Mouse (Mus musculus): Measurements from ENCODE around the gene Gtf2a1l. TPM values are rescaled to one million over a fixed set of nuclear protein-coding genes. Genes with fewer than 3 reads are reported as not detected.

Gene Gtf2a1l
- polyA plus RNA-seq, 1 experiment from 2014 or later: not detected

GRCm38 (mm10) chr17:88666076-88666475, 2.4 kb upstream of the Gtf2a1l start:
- peaks cover 5% of the 10 kb centered on the region; the same call in 1 of the 2 replicates for H3K4me1 ChIP-seq
- H3K36me3 ChIP-seq: no peaks in the 10 kb centered on the region
- no peak overlapping the region for H3K4me2 ChIP-seq
- 45% methylated on average over 2 of the region's 2 CpGs for WGBS (ENCODE audit: insufficient replicate concordance)
- H3K27ac ChIP-seq: no peak overlapping the region
- peaks cover 6% of the 10 kb centered on the region; the same call in 1 of the 2 replicates for H3K27me3 ChIP-seq (replicated peaks)
- H3K9me3 ChIP-seq (replicated peaks): no peaks in the 10 kb centered on the region
- ATAC-seq: no peak
- H3K4me3 ChIP-seq: no peak overlapping the region
- H3K9ac ChIP-seq: no peak overlapping the region

DNA sequence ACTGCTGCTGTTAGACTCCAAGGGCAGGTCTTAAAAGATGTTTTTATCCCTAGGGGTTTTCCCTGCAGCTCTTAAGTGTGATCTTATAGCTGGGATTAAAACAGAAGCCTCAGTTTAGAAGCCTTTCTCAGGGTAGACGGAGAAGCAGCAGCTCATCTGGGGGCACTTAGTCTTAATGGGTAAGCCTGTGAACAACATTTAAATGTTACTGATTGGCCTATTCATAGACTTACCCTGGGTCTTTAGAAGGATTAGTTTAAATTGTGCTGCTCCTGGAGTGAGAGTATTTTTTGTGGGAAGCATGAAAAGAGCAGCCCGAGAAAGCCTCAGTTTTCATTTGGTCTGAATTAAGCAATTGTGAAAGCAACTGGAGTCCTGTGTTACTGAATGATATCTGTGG, 1.5 kb downstream of the Gtf2a1l start:
- Histone ChIP-seq H3K4me2 (no peak overlapping the region), H3K4me3 (no peak overlapping the region), H3K9ac (no peak overlapping the region), H3K27ac (no peak overlapping the region), H3K4me1 (peaks cover 5% of the 10 kb centered on the region; the same call in 1 of the 2 replicates), H3K27me3 (replicated peaks) (peaks cover 6% of the 10 kb centered on the region; the same call in 1 of the 2 replicates), H3K36me3 (no peaks in the 10 kb centered on the region), H3K9me3 (replicated peaks) (no peaks in the 10 kb centered on the region)
- 65% methylated on average over 2 of the region's 2 CpGs for WGBS (ENCODE audit: insufficient replicate concordance)
- ATAC-seq: no peak

DNA sequence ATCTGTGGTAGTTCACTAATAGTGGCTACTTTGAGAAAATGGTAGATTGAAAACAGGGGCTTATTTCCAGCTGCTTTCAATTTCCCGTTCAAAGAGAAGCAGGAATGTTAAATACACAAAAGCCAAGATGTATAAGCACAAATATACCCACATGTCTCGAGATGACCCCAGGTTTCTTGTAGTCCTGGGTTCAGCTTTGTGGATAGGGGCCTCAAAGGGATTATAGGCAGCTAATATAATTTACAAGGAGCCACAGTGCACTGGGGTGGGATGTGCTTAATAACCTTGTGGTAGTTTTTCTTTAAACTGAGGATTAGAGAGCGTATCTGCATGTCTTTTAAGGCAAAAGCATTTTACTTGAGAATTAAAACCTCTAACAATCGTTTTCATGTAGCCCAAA, 2.3 kb downstream of the Gtf2a1l start:
- Histone ChIP-seq H3K27me3 (replicated peaks) (peaks cover 6% of the 10 kb centered on the region; the same call in 1 of the 2 replicates), H3K27ac (no peak overlapping the region), H3K9ac (no peak overlapping the region), H3K9me3 (replicated peaks) (no peaks in the 10 kb centered on the region), H3K36me3 (no peaks in the 10 kb centered on the region), H3K4me3 (no peak overlapping the region), H3K4me2 (no peak overlapping the region), H3K4me1 (peaks cover 5% of the 10 kb centered on the region; the same call in 1 of the 2 replicates)
- 43% methylated on average over 4 of the region's 4 CpGs for whole genome bisulfite sequencing (ENCODE audit: insufficient replicate concordance)
- ATAC-seq: no peak

- no peak for ATAC-seq
- H3K27me3 ChIP-seq (replicated peaks): no peaks in the 10 kb centered on the region
- WGBS (ENCODE audit: insufficient replicate concordance): 83% methylated on average over 23 of the region's 23 CpGs
Measured at GRCm38 (mm10) chr17:88675310-88676309, 7.2 kb downstream of the Gtf2a1l start.

GRCm38 (mm10) chr17:88688226-88688625, 19.8 kb downstream of the Gtf2a1l start:
- no peak overlapping the region for H3K9ac ChIP-seq
- no peaks in the 10 kb centered on the region for H3K36me3 ChIP-seq
- no peaks in the 10 kb centered on the region for H3K9me3 ChIP-seq (replicated peaks)
- no peak overlapping the region for H3K4me3 ChIP-seq
- 74% methylated on average over 11 of the region's 11 CpGs for WGBS (ENCODE audit: insufficient replicate concordance)
- no peaks in the 10 kb centered on the region for H3K27me3 ChIP-seq (replicated peaks)
- no peak overlapping the region for H3K27ac ChIP-seq
- H3K4me1 ChIP-seq: no peaks in the 10 kb centered on the region
- no peak for ATAC-seq
- no peak overlapping the region for H3K4me2 ChIP-seq

More at GRCm38 (mm10) chr17:88675310-88676309, 7.2 kb downstream of the Gtf2a1l start:
- Histone ChIP-seq H3K4me2 (no peak overlapping the region), H3K36me3 (no peaks in the 10 kb centered on the region), H3K27ac (no peak overlapping the region), H3K4me3 (no peak overlapping the region), H3K4me1 (no peaks in the 10 kb centered on the region), H3K9ac (no peak overlapping the region), H3K9me3 (replicated peaks) (no peaks in the 10 kb centered on the region)

- no peak overlapping the region for H3K4me3 ChIP-seq
- ATAC-seq: no peak
- no peaks in the 10 kb centered on the region for H3K27me3 ChIP-seq (replicated peaks)
- 0 out of 2 replicates have a peak, but pooled peaks cover 4% of the 10 kb centered on the region for H3K9me3 ChIP-seq (replicated peaks)
- no peak overlapping the region for H3K27ac ChIP-seq
- WGBS (ENCODE audit: insufficient replicate concordance): 62% methylated on average over 9 of the region's 9 CpGs
- H3K4me1 ChIP-seq: no peaks in the 10 kb centered on the region
- H3K4me2 ChIP-seq: no peak overlapping the region
- no peaks in the 10 kb centered on the region for H3K36me3 ChIP-seq
- H3K9ac ChIP-seq: no peak overlapping the region
Measured at GRCm38 (mm10) chr17:88696656-88697333, 28.3 kb downstream of the Gtf2a1l start.

DNA sequence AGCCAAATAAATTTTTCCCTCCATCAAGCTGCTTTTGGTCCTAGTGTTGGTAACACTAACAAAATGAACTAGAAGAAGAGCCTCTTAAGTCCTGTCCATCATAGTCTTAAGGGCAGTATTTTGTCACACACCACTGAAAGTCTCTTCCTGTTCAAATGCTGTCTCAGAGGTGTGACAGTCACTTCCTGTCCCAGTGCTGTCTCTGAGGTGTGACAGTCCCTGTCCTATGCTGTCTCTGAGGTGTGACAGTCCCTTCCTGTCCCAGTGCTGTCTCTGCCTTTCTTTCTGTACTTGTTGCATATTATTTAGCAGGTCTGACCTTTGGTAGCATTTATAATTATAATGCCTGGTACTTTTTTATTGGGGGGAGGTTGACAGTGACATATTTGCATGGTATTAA, 32.4 kb downstream of the Gtf2a1l start:
- Histone ChIP-seq H3K9ac (no peak overlapping the region), H3K27me3 (replicated peaks) (no peaks in the 10 kb centered on the region), H3K27ac (no peak overlapping the region), H3K4me2 (no peak overlapping the region), H3K4me3 (no peak overlapping the region), H3K4me1 (no peaks in the 10 kb centered on the region), H3K36me3 (no peaks in the 10 kb centered on the region), H3K9me3 (replicated peaks) (0 out of 2 replicates have a peak, but pooled peaks cover 4% of the 10 kb centered on the region)
- ATAC-seq: no peak

GRCm38 (mm10) chr17:88702345-88702744, 33.9 kb downstream of the Gtf2a1l start:
- H3K9ac ChIP-seq: no peak overlapping the region
- 0 out of 2 replicates have a peak, but pooled peaks cover 4% of the 10 kb centered on the region for H3K9me3 ChIP-seq (replicated peaks)
- ATAC-seq: no peak
- no peak overlapping the region for H3K4me3 ChIP-seq
- no peak overlapping the region for H3K4me2 ChIP-seq
- H3K27me3 ChIP-seq (replicated peaks): no peaks in the 10 kb centered on the region
- no peaks in the 10 kb centered on the region for H3K36me3 ChIP-seq
- H3K27ac ChIP-seq: no peak overlapping the region
- no peaks in the 10 kb centered on the region for H3K4me1 ChIP-seq
- 42% methylated on average over 6 of the region's 6 CpGs for WGBS (ENCODE audit: insufficient replicate concordance)

- Histone ChIP-seq H3K4me3 (no peak overlapping the region), H3K9ac (no peak overlapping the region), H3K27me3 (replicated peaks) (no peaks in the 10 kb centered on the region), H3K4me2 (no peak overlapping the region), H3K36me3 (no peaks in the 10 kb centered on the region), H3K9me3 (replicated peaks) (0 out of 2 replicates have a peak, but pooled peaks cover 4% of the 10 kb centered on the region), H3K27ac (no peak overlapping the region), H3K4me1 (no peaks in the 10 kb centered on the region)
- WGBS (ENCODE audit: insufficient replicate concordance): 39% methylated on average over 4 of the region's 4 CpGs
- ATAC-seq: no peak
Measured at GRCm38 (mm10) chr17:88703112-88703511, 34.7 kb downstream of the Gtf2a1l start.

DNA sequence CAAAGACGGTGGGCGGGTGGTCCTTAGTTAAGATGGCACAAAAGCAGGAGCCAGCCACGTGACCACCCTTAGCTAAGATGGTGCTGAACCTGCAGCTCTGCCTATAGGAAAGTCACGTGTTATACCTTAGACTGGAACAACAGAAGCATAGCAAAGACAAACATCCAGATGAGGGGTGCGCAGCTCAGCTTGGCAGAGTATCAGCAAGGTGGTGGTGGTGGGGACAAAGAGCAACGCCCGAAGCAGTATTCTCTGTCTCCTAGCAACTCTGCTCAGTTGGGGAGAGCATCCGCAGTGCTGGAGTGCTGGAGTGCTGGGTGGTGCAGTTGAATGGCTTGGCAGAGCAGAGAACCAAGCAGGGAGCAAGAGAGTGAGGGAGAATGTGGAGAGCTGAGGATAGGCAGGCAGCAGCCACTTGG, 37.8 kb downstream of the Gtf2a1l start:
- Histone ChIP-seq H3K9ac (no peak overlapping the region), H3K4me1 (no peaks in the 10 kb centered on the region), H3K27me3 (replicated peaks) (no peaks in the 10 kb centered on the region), H3K36me3 (no peaks in the 10 kb centered on the region), H3K27ac (no peak overlapping the region), H3K4me2 (no peak overlapping the region), H3K4me3 (no peak overlapping the region), H3K9me3 (replicated peaks) (no peaks in the 10 kb centered on the region)
- ATAC-seq: no peak
- WGBS (ENCODE audit: insufficient replicate concordance): 58% methylated on average over 8 of the region's 8 CpGs

- no peaks in the 10 kb centered on the region for H3K36me3 ChIP-seq
- WGBS (ENCODE audit: insufficient replicate concordance): 63% methylated on average over 8 of the region's 8 CpGs
- no peaks in the 10 kb centered on the region for H3K4me1 ChIP-seq
- H3K27ac ChIP-seq: no peak overlapping the region
- no peak overlapping the region for H3K4me2 ChIP-seq
- H3K9me3 ChIP-seq (replicated peaks): no peaks in the 10 kb centered on the region
- 0 out of 2 replicates have a peak, but pooled peaks cover 2% of the 10 kb centered on the region for H3K27me3 ChIP-seq (replicated peaks)
- ATAC-seq: no peak
- H3K4me3 ChIP-seq: no peak overlapping the region
- H3K9ac ChIP-seq: no peak overlapping the region
Measured at GRCm38 (mm10) chr17:88749646-88750045, 81.2 kb downstream of the Gtf2a1l start.

All from liver, embryonic 12.5 days (tissue).